Mouse (Mus musculus) lung, postnatal 25 days (tissue): Measurements from ENCODE around the gene Bola1.
"Not testable (repeated sequence)": the region's sequence is repeated elsewhere in the genome, so short reads cannot be mapped to it uniquely, and the experiment has no call there.

Source experiments
- DNase-seq: peaks from one replicate; pipeline ENCODE4 v3.0.0; 2022; ENCODE audit warnings: low spot score

The Bola1 gene

GRCm38 (mm10) chr3:96219661-96220130 is at the start of gene Bola1, which contains the start of gene Hist2h2ab:
Gene Bola1, minus strand, starts transcription at chr3:96219709.
Gene Hist2h2ab, plus strand, starts transcription at chr3:96219865.
- DNase-seq, result peak; percentile 90

DNA sequence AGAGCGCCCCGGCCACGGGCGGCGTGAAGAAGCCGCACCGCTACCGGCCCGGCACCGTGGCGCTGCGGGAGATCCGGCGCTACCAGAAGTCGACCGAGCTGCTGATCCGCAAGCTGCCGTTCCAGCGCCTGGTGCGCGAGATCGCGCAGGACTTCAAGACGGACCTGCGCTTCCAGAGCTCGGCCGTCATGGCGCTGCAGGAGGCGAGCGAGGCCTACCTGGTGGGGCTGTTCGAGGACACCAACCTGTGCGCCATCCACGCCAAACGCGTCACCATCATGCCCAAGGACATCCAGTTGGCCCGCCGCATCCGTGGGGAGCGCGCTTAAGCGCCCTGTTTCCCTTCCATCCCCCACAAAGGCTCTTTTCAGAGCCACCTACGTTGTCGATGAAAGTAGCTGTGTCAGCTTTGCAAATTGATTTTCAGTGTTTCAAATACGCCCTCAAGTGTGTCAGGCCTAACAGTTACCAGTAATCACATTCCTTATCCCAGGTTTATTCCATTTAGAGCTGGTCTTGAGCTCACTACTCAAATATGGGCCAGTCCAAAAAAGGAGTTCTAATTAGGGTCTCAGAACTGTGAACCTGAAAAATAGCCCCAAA is 49.4 kb upstream of the Bola1 start:
- DNase-seq, result not testable (repeated sequence)

GRCm38 (mm10) chr3:96268051-96268775 is 48.7 kb upstream of the Bola1 start, which contains the start of gene Hist2h3b:
Gene Hist2h3b, plus strand, starts transcription at chr3:96268654.
- peak; percentile 89 for DNase-seq

DNA sequence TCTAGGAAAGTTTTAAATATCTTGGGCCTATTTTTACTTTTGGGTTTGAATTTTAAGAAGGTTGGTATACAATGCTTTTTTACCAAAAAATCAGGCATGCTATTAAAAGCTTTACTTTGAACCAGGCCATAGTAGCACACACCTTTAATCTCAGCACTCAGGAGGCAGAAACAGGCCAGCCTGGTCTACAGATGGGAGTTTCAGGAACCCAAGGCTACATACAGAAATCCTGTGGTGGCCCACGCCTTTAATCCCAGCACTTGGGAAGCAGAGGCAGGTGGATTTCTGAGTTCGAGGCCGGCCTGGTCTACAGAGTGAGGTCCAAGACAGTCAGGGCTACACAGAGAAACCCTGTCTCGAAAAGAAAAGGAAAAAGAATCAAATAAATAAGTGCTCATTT is 48.0 kb upstream of the Bola1 start:
- DNase-seq, result no peak

DNA sequence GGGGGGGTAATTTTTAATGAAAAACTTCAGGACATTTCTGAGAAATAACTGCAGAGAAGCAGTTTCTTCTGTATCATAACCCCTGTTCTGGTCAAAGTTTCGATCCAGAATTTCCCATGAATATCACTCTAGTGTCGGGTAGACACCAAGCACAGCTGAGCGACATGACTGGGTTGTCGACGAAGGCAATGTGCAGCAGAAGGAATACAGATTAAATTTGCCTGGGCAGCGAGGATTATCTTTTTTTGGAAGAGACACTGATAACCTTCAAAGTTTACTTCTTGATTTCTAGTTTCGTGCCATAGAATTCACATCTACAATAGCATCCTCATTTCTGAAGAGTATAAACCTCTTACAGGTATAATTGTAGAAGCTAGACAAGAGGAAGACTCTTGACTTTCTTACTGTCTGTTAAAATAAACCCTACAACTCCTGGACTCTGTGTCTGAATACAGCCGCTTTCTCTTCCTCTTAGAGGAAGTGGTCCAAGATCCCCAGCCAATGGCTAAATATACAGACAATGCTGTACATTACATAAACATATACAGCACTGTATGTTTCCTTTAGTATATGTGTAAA is 46.7 kb upstream of the Bola1 start:
- no peak for DNase-seq

DNA sequence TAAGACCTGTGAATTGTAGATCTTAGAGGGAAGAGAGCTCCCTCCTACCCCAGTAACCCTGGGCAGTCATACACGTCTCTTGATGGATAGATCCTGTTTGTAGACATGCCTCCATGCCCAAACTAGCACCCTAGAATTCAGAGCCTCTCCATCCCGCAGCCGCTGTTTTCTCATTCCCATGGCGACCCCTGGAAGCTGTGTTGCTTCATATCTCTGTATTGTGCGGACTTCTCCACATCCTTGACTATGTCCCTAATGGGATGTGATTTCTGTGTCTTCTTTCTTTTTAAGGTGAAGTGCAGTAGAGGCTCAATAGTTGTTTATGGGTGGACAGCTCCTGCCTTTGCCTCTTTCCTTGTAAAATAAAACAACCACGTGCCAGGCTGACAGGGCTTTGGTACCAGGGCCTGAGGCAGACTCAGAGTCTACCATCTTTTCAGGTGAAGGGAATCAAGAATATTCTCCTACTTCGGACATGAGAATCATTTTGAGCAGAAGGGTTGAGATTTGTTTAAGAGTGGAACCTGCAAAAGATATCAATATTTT is 45.0 kb upstream of the Bola1 start:
- no peak for DNase-seq

DNA sequence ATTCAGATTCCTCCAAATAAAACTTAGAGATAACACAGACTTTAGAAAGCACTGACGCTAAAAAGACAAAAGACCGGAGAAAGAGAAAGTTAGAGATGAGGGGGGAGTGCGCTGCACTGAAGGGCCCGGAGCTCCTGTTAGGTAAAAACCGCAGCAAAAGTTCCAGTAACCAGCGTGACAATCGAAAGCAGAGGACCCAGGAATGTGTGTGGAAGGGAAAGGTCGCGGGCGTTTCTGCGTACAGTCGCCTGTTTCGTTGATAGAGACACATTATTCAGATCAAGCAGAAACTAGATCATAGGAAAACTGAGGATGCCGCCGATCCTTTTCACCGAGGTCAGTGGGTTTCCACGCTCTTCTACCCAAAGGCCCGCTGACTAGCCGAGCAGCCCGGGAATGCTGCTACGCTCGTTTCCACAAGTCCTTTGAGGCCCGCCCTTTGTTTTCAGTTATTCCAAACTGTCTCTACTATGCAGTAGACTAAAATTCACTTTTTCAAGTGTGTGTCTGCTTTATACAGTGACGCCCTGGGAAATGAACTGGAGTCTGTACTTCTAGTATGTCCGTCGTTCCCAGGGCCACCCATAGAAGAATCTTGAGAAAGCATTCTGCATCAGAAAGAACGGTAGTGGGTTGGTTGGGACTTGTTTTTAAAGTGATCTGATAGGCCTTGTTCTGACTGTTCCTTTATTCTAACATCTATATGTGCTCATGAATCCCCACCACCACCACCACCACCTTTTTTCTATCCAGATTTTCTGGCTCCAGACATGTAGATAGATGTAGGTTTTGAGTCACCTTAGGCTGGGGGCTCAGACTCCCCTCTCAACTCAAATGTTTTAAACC is 44.3 kb upstream of the Bola1 start:
- DNase-seq, result no peak

DNA sequence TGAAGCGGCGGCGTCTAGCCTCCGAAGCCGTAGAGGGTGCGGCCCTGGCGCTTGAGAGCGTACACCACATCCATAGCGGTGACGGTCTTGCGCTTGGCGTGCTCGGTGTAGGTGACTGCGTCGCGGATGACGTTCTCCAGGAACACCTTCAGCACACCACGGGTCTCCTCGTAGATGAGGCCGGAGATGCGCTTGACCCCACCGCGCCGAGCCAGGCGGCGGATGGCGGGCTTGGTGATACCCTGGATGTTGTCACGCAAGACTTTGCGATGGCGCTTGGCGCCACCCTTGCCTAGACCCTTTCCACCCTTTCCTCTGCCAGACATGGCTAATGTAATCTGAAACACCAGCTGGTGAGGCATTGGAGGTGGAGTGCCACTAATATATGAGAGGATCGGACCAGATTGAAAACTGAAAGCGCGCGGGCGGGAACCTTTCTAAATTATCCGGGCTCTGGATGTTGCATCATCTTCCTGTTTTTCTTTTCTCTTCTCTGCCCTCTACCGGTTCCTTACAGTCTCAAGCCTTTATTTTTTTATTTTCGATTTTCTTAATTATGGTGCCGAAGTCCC is 43.6 kb upstream of the Bola1 start, which contains the start of gene Hist2h4:
TSS of gene Hist2h4 (minus strand) at position 333 of the 572 bp plus-strand sequence.
- peak; percentile 98 for DNase-seq

- DNase-seq, result peak; percentile 94
These were observed 42.8 kb upstream of the Bola1 start for GRCm38 (mm10) chr3:96262216-96262875.

DNA sequence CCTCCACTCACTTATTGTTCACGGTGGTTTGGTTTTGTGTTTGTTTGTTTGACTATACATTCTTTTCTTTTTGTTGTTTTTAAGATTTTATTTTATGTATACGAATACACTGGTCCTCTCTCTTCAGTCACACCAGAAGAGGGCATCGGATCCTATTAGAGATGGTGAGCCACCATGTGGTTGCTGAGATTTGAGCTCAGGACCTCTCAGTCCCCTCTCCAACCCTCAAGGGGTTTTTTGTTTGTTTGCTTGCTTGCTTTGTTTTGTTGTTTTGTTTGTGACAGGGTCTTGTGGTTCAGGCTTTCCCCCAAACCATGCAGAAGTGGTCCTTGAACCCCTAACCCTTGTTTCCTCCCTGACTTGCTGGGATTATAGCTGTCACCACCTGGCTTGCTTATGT is 42.1 kb upstream of the Bola1 start:
- no peak for DNase-seq

- DNase-seq, result no peak
These were observed 40.7 kb upstream of the Bola1 start for GRCm38 (mm10) chr3:96260220-96260619.

DNA sequence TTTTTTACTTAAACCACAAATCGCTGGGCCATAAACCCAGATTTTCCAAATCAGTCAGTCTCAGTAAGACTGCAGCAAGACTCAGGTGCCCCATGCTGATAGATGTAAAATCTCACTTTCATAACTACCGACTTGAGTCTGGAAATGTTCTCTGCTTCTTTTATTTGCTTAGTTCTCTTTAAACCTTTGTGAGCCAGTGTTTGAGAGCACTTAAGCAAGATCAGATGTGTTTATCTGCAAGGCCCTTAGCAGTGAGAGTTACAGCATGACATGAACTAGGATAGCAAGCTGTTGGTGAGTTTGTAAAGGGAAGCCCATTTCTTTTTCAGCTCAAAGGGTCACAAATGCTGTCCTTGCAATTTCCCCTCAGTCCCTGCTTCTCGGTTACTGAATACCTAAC is 37.7 kb upstream of the Bola1 start:
- peak; percentile 44 for DNase-seq

DNA sequence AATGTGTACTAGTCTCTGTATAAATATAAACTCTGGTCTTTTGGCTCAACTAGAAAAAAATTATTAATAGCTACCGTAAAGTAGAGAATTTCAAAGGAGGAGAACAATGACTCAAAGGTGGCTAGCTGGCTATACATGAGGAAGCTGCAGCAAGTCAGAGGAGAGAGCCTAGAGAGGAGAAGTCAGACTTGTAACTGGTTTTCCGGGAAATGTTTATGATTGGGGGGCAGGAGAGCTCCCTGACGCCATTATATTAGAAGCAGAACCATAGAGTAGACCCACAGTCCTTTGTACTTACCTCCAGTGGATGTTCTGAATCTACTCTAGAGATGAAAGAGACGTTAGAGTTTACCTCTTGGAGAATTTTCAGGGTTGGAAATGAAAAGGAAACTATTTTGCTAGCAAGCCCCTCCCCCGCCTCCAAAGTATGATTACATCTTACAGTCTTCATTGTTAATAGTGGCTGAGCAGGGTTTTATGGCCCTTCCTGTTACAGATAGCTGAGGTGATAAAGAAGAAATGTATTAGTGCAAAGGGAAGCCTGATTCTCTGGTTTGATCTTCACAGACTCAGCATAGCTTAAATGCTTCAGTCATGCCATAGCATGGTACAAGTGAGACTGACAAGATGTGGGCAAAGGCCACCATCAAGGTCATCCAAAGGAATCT is 36.6 kb upstream of the Bola1 start:
- no peak for DNase-seq

DNA sequence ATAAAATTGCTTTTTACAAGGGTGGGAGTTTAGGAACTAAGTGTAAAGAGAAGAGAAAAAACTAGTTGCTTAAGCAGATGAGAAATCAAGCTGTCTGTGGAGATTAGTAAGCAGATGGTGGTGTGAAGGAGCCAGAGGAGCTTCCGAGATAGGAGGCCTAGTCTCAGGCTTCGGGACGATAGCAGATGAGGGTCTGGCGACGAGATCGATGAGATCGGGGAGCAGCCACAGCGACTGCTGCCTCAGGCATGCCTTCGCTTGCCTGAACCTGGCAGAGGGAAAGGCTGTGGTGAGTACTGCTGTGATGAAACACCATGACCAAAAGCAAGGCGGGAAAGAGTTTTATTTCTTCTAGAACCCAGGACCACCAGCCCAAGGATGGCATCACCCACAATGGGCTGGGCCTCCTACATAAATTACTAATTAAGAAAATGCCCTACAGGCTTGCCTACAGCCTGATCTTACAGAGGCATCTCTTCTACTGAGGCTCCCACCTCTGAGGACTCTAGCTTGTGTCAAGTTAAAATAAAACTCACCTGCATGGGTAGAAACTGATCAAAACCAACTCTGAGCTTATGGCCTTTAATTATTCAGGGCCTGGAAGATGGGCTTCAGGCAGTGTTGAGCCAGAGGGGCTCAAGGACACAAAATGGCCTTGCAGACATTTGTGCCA is 35.3 kb upstream of the Bola1 start:
- no peak for DNase-seq

- no peak for DNase-seq
These were observed 32.3 kb upstream of the Bola1 start for GRCm38 (mm10) chr3:96251787-96252186.

DNA sequence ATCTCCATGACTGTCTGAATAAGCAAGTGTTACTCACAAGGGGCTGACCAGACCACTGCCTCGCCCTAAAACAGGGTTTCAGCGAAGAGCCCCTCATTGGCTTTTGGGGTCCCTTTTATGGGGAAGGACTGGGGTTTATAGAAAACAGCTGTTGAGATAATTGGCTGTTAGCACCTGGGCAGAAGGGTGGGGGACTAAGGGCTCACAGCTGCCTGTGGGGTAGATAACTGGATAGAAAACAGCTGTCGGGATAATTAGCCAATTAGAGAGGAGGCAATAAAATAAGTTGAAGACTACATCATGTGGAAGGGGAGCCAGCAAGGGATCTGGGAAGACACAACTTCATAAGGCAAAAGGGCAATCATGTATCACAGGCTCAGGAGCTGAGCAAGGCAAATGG is 31.4 kb upstream of the Bola1 start:
- no peak for DNase-seq

DNA sequence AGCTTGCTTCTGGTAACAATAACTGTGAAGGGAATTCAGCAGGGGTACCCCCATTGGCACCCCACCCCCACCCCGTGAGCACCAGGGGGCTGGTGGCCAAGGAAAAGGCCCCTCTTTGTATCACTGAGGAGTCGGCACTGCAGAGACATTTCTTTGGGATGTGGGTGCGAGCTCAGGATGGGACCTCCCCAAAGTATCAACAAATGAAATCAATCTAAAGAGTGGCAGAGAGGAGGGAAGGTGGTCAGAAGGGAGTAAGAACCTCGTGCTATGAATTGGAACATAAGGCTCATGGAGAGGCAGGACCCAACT is 29.5 kb upstream of the Bola1 start:
- no peak for DNase-seq

DNA sequence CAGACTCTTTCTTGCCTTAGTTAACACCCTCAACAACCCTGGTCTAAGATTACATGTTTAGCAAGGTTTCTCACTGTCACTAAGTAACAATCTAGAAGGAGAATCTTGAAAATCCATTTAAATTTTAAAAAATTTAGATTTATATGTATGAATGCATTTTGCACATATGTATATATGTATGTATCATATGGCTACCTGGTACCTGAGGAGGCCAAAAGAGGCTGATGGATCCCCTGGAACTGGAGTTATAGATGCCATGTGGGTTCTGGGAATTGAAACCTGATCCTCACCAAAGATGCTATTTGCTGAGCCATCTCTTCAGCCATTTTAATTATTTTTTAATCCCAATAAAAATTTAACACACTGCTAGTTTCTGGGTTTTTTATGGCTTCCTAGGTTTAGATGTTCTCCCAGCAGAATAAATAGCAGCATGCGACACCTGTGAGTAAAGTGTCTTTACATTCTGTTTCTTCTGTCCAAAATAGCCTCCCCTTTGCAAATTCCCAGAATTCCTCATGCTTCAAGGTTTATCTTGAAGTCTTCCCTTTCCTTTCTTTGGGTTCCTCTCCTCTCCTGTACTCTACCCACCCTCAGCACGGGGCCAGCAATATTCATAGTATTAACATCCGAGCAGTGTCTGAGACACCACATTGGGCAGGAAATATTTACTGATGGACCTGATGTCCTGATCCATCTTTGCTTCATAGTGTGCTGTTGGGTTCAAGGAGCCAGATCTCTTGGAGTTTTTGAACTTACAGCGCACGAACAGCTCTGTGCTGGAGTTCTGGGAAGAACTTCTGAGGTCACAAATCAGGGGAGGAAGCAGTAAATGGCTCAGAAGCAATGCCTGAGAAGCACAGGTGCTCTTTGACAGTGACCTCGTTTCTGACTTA is 28.9 kb upstream of the Bola1 start:
- DNase-seq, result no peak
